Mouse (Mus musculus): Measurements from ENCODE around the gene Slc30a10. TPM values are rescaled to one million over a fixed set of nuclear protein-coding genes. Genes with fewer than 3 reads are reported as not detected.

The Slc30a10 gene
- total and polyA plus RNA-seq, 2 experiments from 2014 or later, result 5.0 to 15.8 TPM

DNA sequence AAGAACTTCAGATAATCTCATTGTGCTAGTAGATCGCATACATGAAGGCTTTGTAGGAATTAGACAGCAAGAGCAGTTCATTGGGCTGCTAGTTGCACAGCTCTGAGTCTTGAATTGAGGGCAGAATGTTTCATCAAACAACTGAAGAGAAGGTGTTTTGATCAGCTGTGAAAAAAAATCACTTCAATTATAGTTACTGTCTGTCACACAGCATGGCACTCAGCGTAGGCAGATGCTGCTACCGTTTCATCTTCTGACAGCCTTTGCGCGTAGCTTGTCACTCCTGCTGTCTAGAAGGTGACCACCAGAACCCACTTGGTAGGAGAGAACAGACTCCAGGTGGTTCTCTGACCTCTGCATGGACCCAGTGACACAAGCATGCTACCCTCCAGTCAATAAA lies 24.2 kb upstream of the Slc30a10 start:
- peak; percentile 69 for ATAC-seq
- H3K27me3 ChIP-seq (ENCODE audit: insufficient read depth, low read length), result no peaks in the 10 kb centered on the region

DNA sequence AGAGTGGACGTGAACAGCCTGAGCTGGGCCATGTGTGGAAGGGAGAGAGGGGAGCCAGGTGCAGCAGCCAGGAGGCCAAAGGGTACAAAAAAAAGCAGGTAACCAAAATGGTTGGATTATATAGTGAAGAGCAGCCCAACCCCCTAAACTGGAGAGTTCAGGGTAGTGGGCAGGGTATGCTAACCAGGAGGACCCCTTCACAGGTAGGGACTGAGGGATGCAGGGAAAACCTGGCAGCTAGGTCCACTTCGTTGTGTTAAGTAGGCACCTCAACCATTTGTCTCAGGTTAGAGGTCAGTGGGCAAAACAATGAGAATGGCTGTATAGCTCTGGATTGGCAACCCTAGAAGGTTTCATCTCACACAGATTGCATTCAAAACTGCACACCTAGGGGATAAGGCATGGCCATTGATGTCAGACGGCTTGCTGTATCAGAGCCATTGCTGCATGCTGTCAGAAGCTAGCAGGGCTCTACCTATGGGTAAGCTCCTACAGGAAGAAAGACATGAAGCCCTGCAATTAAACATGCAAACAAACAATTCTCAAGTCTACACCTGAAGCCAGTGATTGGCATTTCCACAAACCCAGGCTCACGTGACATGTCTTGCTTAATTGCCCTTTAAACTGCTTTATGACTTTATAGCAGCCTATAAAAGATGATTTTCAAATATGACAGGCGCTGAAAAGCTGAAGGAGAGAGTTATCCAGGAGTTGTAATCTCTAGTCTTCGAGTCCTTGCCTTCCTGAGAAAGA lies 23.2 kb upstream of the Slc30a10 start:
- no peak for DNase-seq
- Histone ChIP-seq H3K9ac (no peak overlapping the region), H3K9me3 (ENCODE audit: low read length) (no peaks in the 10 kb centered on the region), H3K4me1 (ENCODE audit: insufficient read depth) (no peaks in the 10 kb centered on the region; the same call in 1 of the 2 replicates), H3K27me3 (ENCODE audit: insufficient read depth, low read length) (no peaks in the 10 kb centered on the region), H3K4me2 (ENCODE audit: low read depth) (no peak overlapping the region), H3K36me3 (ENCODE audit: insufficient read depth) (peaks cover 16% of the 10 kb centered on the region), H3K27ac (ENCODE audit: low read depth, low read length) (no peak overlapping the region), H3K4me3 (ENCODE audit: low read depth, low read length) (no peak overlapping the region)
- 81% methylated on average over 6 of the region's 6 CpGs for WGBS
- ATAC-seq, result no peak
- TF ChIP-seq CTCF (IDR thresholded peaks at IDR 0.05; ENCODE audit: low read depth), result no peak

More for the DNA sequence above, 24.2 kb upstream of the Slc30a10 start:
- Histone ChIP-seq H3K4me1 (ENCODE audit: insufficient read depth) (no peaks in the 10 kb centered on the region), H3K27ac (ENCODE audit: low read depth, low read length) (no peak overlapping the region), H3K9me3 (ENCODE audit: low read length) (no peaks in the 10 kb centered on the region), H3K9ac (no peak overlapping the region), H3K4me2 (ENCODE audit: low read depth) (no peak overlapping the region), H3K36me3 (ENCODE audit: insufficient read depth) (peaks cover 16% of the 10 kb centered on the region), H3K4me3 (ENCODE audit: low read depth, low read length) (no peak overlapping the region)
- no peak for TF ChIP-seq CTCF (IDR thresholded peaks at IDR 0.05; ENCODE audit: low read depth)
- DNase-seq, result peak; percentile 27
- WGBS, result 65% methylated on average over 5 of the region's 5 CpGs

DNA sequence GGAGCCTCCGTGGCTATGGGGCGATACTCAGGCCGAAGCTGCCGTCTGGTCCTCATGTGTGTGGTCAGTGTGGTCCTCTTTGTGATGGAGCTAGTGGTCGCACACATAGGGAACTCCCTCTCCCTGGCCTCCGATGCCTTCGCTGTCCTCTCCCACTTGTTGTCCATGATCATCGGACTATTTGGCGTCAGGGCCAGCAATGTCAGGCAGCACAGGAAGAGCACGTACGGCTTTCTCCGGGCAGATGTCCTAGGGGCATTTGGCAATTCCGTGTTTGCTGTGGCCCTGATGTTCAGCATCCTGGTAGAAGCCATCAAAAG lies 22.7 kb upstream of the Slc30a10 start:
- no peak for DNase-seq
- no peak overlapping the region for H3K9ac ChIP-seq
- no peaks in the 10 kb centered on the region for H3K27me3 ChIP-seq (ENCODE audit: insufficient read depth, low read length)
- no peak for TF ChIP-seq CTCF (IDR thresholded peaks at IDR 0.05; ENCODE audit: low read depth)
- no peak for ATAC-seq
- no peak overlapping the region for H3K4me3 ChIP-seq (ENCODE audit: low read depth, low read length)
- H3K36me3 ChIP-seq (ENCODE audit: insufficient read depth), result peaks cover 11% of the 10 kb centered on the region
- peaks cover 3% of the 10 kb centered on the region; the same call in 1 of the 2 replicates for H3K4me1 ChIP-seq (ENCODE audit: insufficient read depth)
- H3K27ac ChIP-seq (ENCODE audit: low read depth, low read length), result no peak overlapping the region
- no peak overlapping the region for H3K4me2 ChIP-seq (ENCODE audit: low read depth)
- 87% methylated on average over 13 of the region's 13 CpGs for WGBS
- no peaks in the 10 kb centered on the region for H3K9me3 ChIP-seq (ENCODE audit: low read length)

DNA sequence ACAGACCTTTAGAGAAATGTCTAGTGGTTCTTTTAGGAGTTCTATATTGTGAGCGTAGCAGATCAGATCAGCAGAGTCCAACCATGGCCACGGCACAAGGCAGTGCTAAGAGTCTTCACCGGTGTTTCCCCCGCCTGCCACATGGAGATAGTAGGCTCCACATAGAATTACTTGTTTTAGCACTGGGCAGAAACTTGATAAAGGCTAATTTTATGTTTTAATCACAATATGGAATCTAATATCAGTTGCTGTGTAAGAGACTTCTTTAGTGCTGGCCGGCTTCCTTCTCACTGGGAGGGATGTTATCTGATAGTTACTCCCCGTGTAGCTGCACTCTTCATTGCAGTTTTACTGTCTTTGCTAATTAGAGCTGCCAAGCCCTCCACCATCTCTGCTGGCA lies 21.5 kb upstream of the Slc30a10 start:
- peaks cover 5% of the 10 kb centered on the region; the same call in 1 of the 2 replicates for H3K4me1 ChIP-seq (ENCODE audit: insufficient read depth)
- DNase-seq (no peak), ATAC-seq (no peak)
- no peak overlapping the region for H3K4me3 ChIP-seq (ENCODE audit: low read depth, low read length)
- H3K27ac ChIP-seq (ENCODE audit: low read depth, low read length), result no peak overlapping the region
- H3K27me3 ChIP-seq (ENCODE audit: insufficient read depth, low read length), result no peaks in the 10 kb centered on the region
- H3K9ac ChIP-seq, result no peak overlapping the region
- no peaks in the 10 kb centered on the region for H3K9me3 ChIP-seq (ENCODE audit: low read length)
- no peak overlapping the region for H3K4me2 ChIP-seq (ENCODE audit: low read depth)
- WGBS, result 83% methylated on average over 6 of the region's 6 CpGs
- TF ChIP-seq CTCF (IDR thresholded peaks at IDR 0.05; ENCODE audit: low read depth), result no peak
- peaks cover 7% of the 10 kb centered on the region for H3K36me3 ChIP-seq (ENCODE audit: insufficient read depth)

DNA sequence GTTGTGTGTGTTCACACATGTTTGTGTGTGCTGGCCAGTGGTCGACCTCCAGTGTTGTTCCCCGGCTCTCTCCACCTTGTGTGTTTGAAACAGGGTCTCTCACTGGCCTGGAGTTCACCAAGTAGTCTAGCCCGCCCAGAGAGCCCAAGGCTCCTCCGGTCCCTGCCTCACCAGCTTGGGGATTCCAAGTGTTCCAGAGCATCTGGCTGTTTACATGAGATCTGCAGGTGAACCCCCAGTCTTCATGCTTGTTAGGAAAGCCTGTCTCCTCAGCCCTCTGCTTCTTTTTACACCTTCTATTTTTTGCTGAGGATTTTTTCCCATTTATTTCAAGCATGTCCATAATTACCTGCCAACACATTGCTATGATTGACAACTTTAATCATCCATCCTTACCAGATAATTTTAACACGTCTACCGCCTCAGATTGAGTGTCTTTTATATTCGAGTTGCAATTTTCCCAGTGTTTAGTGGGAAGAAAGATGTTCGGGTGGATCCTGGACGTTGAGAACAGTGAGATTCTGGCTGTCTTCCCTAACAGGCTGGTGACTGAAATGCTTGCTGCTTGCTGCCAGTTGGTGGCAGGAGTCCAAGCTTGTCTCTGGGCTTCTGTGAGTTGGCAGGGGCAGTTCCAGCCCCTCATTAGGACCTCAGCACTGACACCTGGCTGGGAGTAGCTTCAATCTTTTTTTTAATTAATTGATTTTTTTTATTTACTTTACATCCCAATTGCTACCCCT lies 15.6 kb upstream of the Slc30a10 start:
- WGBS, result 27% methylated on average over 9 of the region's 9 CpGs
- Histone ChIP-seq H3K4me1 (ENCODE audit: insufficient read depth) (peaks cover 29% of the 10 kb centered on the region), H3K9ac (no peak overlapping the region), H3K9me3 (ENCODE audit: low read length) (no peaks in the 10 kb centered on the region), H3K36me3 (ENCODE audit: insufficient read depth) (no peaks in the 10 kb centered on the region), H3K27me3 (ENCODE audit: insufficient read depth, low read length) (no peaks in the 10 kb centered on the region), H3K4me2 (ENCODE audit: low read depth) (no peak overlapping the region), H3K27ac (ENCODE audit: low read depth, low read length) (peak overlapping the region; percentile 70), H3K4me3 (ENCODE audit: low read depth, low read length) (no peak overlapping the region)
- peak; percentile 50; the same call in 1 of the 2 replicates for TF ChIP-seq CTCF (IDR thresholded peaks at IDR 0.05; ENCODE audit: low read depth)
- DNase-seq (peak; percentile 90), ATAC-seq (peak; percentile 76)

DNA sequence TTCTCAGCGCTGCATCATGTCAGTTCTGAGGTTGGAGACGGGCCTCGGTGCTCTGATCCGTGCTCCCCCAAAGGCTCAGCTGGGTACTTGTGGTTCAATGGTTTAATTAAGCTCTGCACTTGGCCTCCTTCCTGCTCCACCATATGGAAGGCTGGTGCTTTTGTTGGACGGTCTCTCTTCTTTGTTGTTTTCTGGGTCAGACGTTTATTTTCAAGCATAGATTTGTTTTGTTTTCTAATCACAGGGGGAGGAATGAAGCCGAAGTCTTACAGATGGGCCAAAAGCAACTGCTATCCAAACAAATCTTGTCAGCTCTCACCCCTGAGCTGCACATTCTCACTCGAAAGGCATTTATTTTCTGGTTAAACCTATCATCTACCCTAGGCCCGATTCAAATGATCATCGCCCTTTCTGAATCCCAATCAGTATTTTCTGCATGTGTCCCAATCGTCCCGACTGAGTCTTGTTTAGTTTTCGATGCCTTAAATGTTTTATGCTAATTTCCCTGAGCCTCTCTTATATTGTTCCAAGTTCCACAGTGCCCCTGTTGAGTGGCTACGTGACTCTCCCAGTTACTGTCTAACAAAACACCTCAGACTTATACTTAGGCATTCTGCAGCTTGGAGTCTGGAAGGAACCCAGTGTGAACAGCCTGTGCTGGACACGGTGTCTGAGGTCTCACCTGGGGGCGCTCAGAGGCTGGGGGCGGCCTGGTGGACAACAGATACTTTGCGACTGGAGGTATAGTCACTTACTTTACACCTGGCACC lies 12.8 kb upstream of the Slc30a10 start:
- TF ChIP-seq CTCF (IDR thresholded peaks at IDR 0.05; ENCODE audit: low read depth), result no peak
- no peak overlapping the region for H3K4me3 ChIP-seq (ENCODE audit: low read depth, low read length)
- H3K4me2 ChIP-seq (ENCODE audit: low read depth), result no peak overlapping the region
- H3K4me1 ChIP-seq (ENCODE audit: insufficient read depth), result peaks cover 27% of the 10 kb centered on the region
- H3K9me3 ChIP-seq (ENCODE audit: low read length), result no peaks in the 10 kb centered on the region
- ATAC-seq (peak; percentile 85), DNase-seq (peak; percentile 66)
- H3K9ac ChIP-seq, result no peak overlapping the region
- no peaks in the 10 kb centered on the region for H3K36me3 ChIP-seq (ENCODE audit: insufficient read depth)
- peak overlapping the region; percentile 40; the same call in 1 of the 2 replicates for H3K27ac ChIP-seq (ENCODE audit: low read depth, low read length)
- no peaks in the 10 kb centered on the region for H3K27me3 ChIP-seq (ENCODE audit: insufficient read depth, low read length)
- 23% methylated on average over 18 of the region's 18 CpGs for WGBS

All from forebrain, postnatal 0 days (tissue).